Comparison of ENCODE assay signal across 7 mouse cellular contexts in the genomic region with DNA sequence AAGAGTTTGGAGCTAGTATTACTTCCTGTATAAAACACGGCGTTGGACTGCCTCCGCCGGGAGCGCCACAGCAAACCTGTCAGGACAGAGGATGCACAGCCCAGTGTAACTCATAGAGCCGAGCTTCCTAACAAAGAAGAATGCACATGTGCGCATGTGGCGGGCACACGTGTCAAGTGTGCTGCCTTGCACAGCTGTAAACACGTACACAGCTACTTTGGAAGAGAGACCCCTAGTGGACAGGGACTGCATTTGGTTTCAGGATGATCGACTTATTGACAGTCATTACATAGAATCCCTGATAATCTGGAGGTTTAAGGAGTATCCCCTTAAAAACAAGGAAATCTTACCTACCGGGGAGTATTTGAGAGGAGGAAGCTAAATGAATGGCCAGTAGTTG. TPM values are rescaled to one million over a fixed set of nuclear protein-coding genes. Genes with fewer than 3 reads are reported as not detected.
DNase-seq lines count a peak whose midpoint lies in the region; ATAC-seq and TF ChIP-seq lines count a peak whose summit lies in the region.
"Not testable (repeated sequence)": the region's sequence is repeated elsewhere in the genome, so short reads cannot be mapped to it uniquely, and the experiment has no call there.

No protein-coding gene starts in this region.

- H3K4me1 ChIP-seq in hindbrain, embryonic 14.5 days (replicated peaks; ENCODE audit: control insufficient read depth, insufficient read depth, low read length); kidney, postnatal 0 days (replicated peaks; ENCODE audit: insufficient read depth, low read length); lung, embryonic 16.5 days (replicated peaks; ENCODE audit: control insufficient read depth, insufficient read depth, low read length); neural tube, embryonic 12.5 days: not testable (repeated sequence)

- H3K9ac ChIP-seq in hindbrain, embryonic 14.5 days; kidney, postnatal 0 days (ENCODE audit: low read depth, low read length); lung, embryonic 16.5 days (ENCODE audit: low read length); neural tube, embryonic 12.5 days: not testable (repeated sequence)

- not testable (repeated sequence) for H3K9me3 ChIP-seq in hindbrain, embryonic 14.5 days (ENCODE audit: control insufficient read depth, low read length); kidney, postnatal 0 days (replicated peaks; ENCODE audit: low read length); lung, embryonic 16.5 days (ENCODE audit: control insufficient read depth, low read length); neural tube, embryonic 12.5 days

- H3K36me3 ChIP-seq in hindbrain, embryonic 14.5 days (replicated peaks; ENCODE audit: control insufficient read depth, insufficient read depth), result peaks cover 33% of the 10 kb centered on the region
- H3K36me3 ChIP-seq in kidney, postnatal 0 days (ENCODE audit: insufficient read depth, low read length), result peaks cover 30% of the 10 kb centered on the region
- H3K36me3 ChIP-seq in lung, embryonic 16.5 days (ENCODE audit: control insufficient read depth, insufficient read depth, low read length), result peaks cover 68% of the 10 kb centered on the region
- peaks cover 52% of the 10 kb centered on the region for H3K36me3 ChIP-seq in neural tube, embryonic 12.5 days

- H3K27ac ChIP-seq in hindbrain, embryonic 14.5 days; kidney, postnatal 0 days; lung, embryonic 16.5 days (ENCODE audit: low read length); neural tube, embryonic 12.5 days: not testable (repeated sequence)

- H3K27me3 ChIP-seq in hindbrain, embryonic 14.5 days (ENCODE audit: control insufficient read depth, insufficient read depth, low read length); kidney, postnatal 0 days (ENCODE audit: insufficient read depth, low read length); lung, embryonic 16.5 days (ENCODE audit: control insufficient read depth, insufficient read depth, low read depth, low read length); neural tube, embryonic 12.5 days (replicated peaks): not testable (repeated sequence)

- peak; percentile 62; the same call in 1 of the 2 replicates for ATAC-seq in hindbrain, embryonic 14.5 days (ENCODE audit: low FRiP score)
- peak; percentile 64; the same call in 1 of the 2 replicates for ATAC-seq in kidney, postnatal 0 days (replicated peaks; ENCODE audit: low FRiP score, low read depth)
- peak; percentile 60; the same call in 1 of the 2 replicates for ATAC-seq in lung, embryonic 16.5 days (ENCODE audit: low read depth)
- ATAC-seq in neural tube, embryonic 12.5 days (ENCODE audit: low FRiP score, low read depth), result peak; percentile 34

- peak; percentile 69 for TF ChIP-seq CTCF in kidney, postnatal 0 days (IDR thresholded peaks at IDR 0.05; ENCODE audit: low read depth)

- 43% methylated on average over 7 of the region's 12 CpGs for WGBS in hindbrain, embryonic 14.5 days
- WGBS in kidney, postnatal 0 days, result 68% methylated on average over 7 of the region's 12 CpGs
- WGBS in lung, embryonic 16.5 days, result 54% methylated on average over 7 of the region's 12 CpGs
- WGBS in neural tube, embryonic 12.5 days, result 66% methylated on average over 9 of the region's 12 CpGs

- DNase-seq in R1 (ENCODE audit: low read depth, low spot score), result peak; percentile 88
- DNase-seq in embryo, embryonic 10.5 days (ENCODE audit: low spot score), result peak; percentile 79
- peak; percentile 65 for DNase-seq in forelimb bud, embryonic 11.5 days (ENCODE audit: low read depth, low spot score)
- peak; percentile 72 for DNase-seq in hindbrain, embryonic 14.5 days (ENCODE audit: low spot score)
- DNase-seq in kidney, postnatal 0 days (ENCODE audit: low spot score), result peak; percentile 59

- not testable (repeated sequence) for H3K4me3 ChIP-seq in hindbrain, embryonic 14.5 days (replicated peaks; ENCODE audit: low read length); kidney, postnatal 0 days (replicated peaks; ENCODE audit: low read depth, low read length); lung, embryonic 16.5 days (ENCODE audit: low read length); neural tube, embryonic 12.5 days

- not testable (repeated sequence) for H3K4me2 ChIP-seq in hindbrain, embryonic 14.5 days (replicated peaks); kidney, postnatal 0 days (ENCODE audit: low read length); lung, embryonic 16.5 days (ENCODE audit: low read depth, low read length); neural tube, embryonic 12.5 days (replicated peaks)

RNA-seq across cellular contexts. Expression of gene E2f7, which starts 15.3 kb away (rescaled TPM):
- 7.3 and 9.0 TPM in 2 replicates for polyA plus RNA-seq in hindbrain, embryonic 14.5 days (2014; fragmentation: Nextera tagmentation; extraction: Ambion mirVana)
- polyA plus RNA-seq in kidney, postnatal 0 days (2015; fragmentation: Nextera tagmentation; extraction: Ambion mirVana), result 10.9 and 11.6 TPM in 2 replicates
- 31.8 and 34.1 TPM in 2 replicates for polyA plus RNA-seq in lung, embryonic 16.5 days (2015; fragmentation: Nextera tagmentation; extraction: Ambion mirVana)
- 19.5 and 21.0 TPM in 2 replicates for polyA plus RNA-seq in neural tube, embryonic 12.5 days (2016; fragmentation: Nextera tagmentation; extraction: Ambion mirVana)
